Mouse (Mus musculus) liver, adult 2 months (tissue): Measurements from ENCODE around the gene Gpr137c. TPM values are rescaled to one million over a fixed set of nuclear protein-coding genes. Genes with fewer than 3 reads are reported as not detected.

Experiments
- DNase-seq: peaks from one replicate; pipeline ENCODE4 v3.0.0-alpha.2; 2011; ENCODE audit warnings: low read depth, low spot score; ENCODE audit errors: extremely low read depth
- H3K27ac ChIP-seq: fragments of 200-500 bp; replicated peaks from 2 replicates; pipeline ENCODE4 v1.5.1; 2012; ENCODE audit warnings: low read depth, mild to moderate bottlenecking, control low read depth, inconsistent platforms, low read length; ENCODE audit not compliant: insufficient read depth
- H3K27me3 ChIP-seq: fragments of 200-500 bp; 2 replicates; pipeline ENCODE4 v1.6.1; 2012; ENCODE audit warnings: mild to moderate bottlenecking, moderate library complexity, low read length, inconsistent platforms; ENCODE audit not compliant: control insufficient read depth, insufficient read depth
- H3K36me3 ChIP-seq: fragments of 200-500 bp; 2 replicates; pipeline ENCODE4 v1.6.1; 2012; ENCODE audit warnings: low read length, inconsistent platforms; ENCODE audit not compliant: control insufficient read depth, insufficient read depth
- H3K4me1 ChIP-seq: fragments of 200-500 bp; 2 replicates; pipeline ENCODE4 v1.6.1; 2011; ENCODE audit warnings: low read length; ENCODE audit not compliant: control insufficient read depth, insufficient read depth
- H3K4me3 ChIP-seq: fragments of 200-500 bp; 2 replicates; pipeline ENCODE4 v1.5.1; 2011; ENCODE audit warnings: low read depth, mild to moderate bottlenecking, control low read depth, low read length, moderate library complexity; ENCODE audit not compliant: insufficient read depth
- H3K79me2 ChIP-seq: fragments of 200-500 bp; 2 replicates; pipeline ENCODE4 v1.6.1; 2012; ENCODE audit warnings: inconsistent platforms, mild to moderate bottlenecking, low read length, moderate library complexity; ENCODE audit not compliant: control insufficient read depth, insufficient read depth
- H3K9ac ChIP-seq: fragments of 200-500 bp; 2 replicates; pipeline ENCODE4 v1.6.1; 2012; ENCODE audit warnings: low read depth, mild to moderate bottlenecking, control low read depth, inconsistent platforms, low read length
- CTCF ChIP-seq: fragments of 200-500 bp; IDR thresholded peaks from 2 replicates; pipeline ENCODE4 v1.5.1; 2011; ENCODE audit warnings: low read depth, low read length, control low read depth
- POLR2A ChIP-seq: fragments of 200-500 bp; IDR thresholded peaks from 2 replicates; pipeline ENCODE4 v1.6.1; 2011; ENCODE audit warnings: low read length, control low read depth; ENCODE audit not compliant: insufficient read depth; ENCODE audit errors: extremely low read depth
- WGBS: fragments of 180-500 bp; shearing (Covaris S2); methylation state at CpG from one replicate; pipeline ENCODE4 v1.1.7; 2018; 5-methylcytosine and 5-hydroxymethylcytosine counted together
- polyA plus RNA-seq: library from polyadenylated mRNA; depleted of rRNA; stranded (reverse); fragments of >200 nt; gene quantifications from 2 replicates; pipeline ENCODE4 v1.2.3, GENCODE M21; 2012
- total RNA-seq: library from RNA; depleted of rRNA; stranded (reverse); fragments of >200 nt; gene quantifications from 2 replicates; pipeline ENCODE4 v1.2.3, GENCODE M21; 2014

The Gpr137c gene
- total and polyA plus RNA-seq, 2 experiments = 1.6 to 3.3 TPM

- no peaks in the 10 kb centered on the region for H3K4me1 ChIP-seq
- no peak overlapping the region for H3K9ac ChIP-seq
- WGBS = 87% methylated on average over 3 of the region's 3 CpGs
- no peaks in the 10 kb centered on the region for H3K36me3 ChIP-seq
- H3K79me2 ChIP-seq = no peaks in the 10 kb centered on the region
- no peak overlapping the region for H3K27ac ChIP-seq
- TF ChIP-seq CTCF (no peak), POLR2A (no peak)
- H3K27me3 ChIP-seq = no peaks in the 10 kb centered on the region
- no peak for DNase-seq
- no peak overlapping the region for H3K4me3 ChIP-seq
Measured at GRCm38 (mm10) chr14:45263831-45264592, 44.5 kb downstream of the Gpr137c start.

GRCm38 (mm10) chr14:45275816-45276215 lies 56.3 kb downstream of the Gpr137c start:
- Histone ChIP-seq H3K27me3 (no peaks in the 10 kb centered on the region), H3K4me1 (no peaks in the 10 kb centered on the region), H3K4me3 (no peak overlapping the region), H3K36me3 (no peaks in the 10 kb centered on the region), H3K27ac (no peak overlapping the region), H3K79me2 (no peaks in the 10 kb centered on the region), H3K9ac (no peak overlapping the region)
- 92% methylated on average over 6 of the region's 6 CpGs for WGBS
- no peak for TF ChIP-seq POLR2A
- TF ChIP-seq CTCF = no peak
- DNase-seq = no peak

DNA sequence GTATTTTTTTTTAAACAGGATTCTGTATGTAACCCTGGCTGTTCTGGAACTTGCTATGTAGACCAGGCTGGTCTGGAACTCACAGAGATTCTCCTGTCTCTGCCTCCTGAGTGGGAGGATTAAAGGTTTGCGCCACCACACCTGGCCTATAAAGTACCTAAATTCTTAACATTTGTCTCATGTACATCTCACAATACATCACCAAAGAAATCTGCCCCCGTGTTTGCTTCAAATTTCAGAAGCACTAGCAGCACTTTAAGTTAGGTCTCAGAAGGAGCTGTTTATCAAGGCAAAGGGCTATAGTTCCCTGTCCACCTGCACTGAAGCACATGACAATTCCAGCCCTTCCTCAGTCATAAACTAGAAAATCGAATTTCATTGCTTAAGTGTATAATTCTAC lies 62.5 kb downstream of the Gpr137c start:
- H3K4me1 ChIP-seq = no peaks in the 10 kb centered on the region
- no peaks in the 10 kb centered on the region for H3K27me3 ChIP-seq
- H3K9ac ChIP-seq = no peak overlapping the region
- TF ChIP-seq POLR2A = no peak
- no peak for TF ChIP-seq CTCF
- H3K27ac ChIP-seq = no peak overlapping the region
- H3K36me3 ChIP-seq = peaks cover 8% of the 10 kb centered on the region
- WGBS = 87% methylated on average over 3 of the region's 3 CpGs
- no peak for DNase-seq
- H3K79me2 ChIP-seq = no peaks in the 10 kb centered on the region
- no peak overlapping the region for H3K4me3 ChIP-seq

GRCm38 (mm10) chr14:45291608-45292007 lies 72.1 kb downstream of the Gpr137c start:
- no peaks in the 10 kb centered on the region for H3K79me2 ChIP-seq
- peaks cover 32% of the 10 kb centered on the region for H3K36me3 ChIP-seq
- H3K27ac ChIP-seq = no peak overlapping the region
- no peak for TF ChIP-seq CTCF
- no peak for TF ChIP-seq POLR2A
- no peak overlapping the region for H3K9ac ChIP-seq
- no peak overlapping the region for H3K4me3 ChIP-seq
- H3K27me3 ChIP-seq = no peaks in the 10 kb centered on the region
- H3K4me1 ChIP-seq = no peaks in the 10 kb centered on the region
- no peak for DNase-seq
- WGBS = 73% methylated on average over 4 of the region's 4 CpGs

DNA sequence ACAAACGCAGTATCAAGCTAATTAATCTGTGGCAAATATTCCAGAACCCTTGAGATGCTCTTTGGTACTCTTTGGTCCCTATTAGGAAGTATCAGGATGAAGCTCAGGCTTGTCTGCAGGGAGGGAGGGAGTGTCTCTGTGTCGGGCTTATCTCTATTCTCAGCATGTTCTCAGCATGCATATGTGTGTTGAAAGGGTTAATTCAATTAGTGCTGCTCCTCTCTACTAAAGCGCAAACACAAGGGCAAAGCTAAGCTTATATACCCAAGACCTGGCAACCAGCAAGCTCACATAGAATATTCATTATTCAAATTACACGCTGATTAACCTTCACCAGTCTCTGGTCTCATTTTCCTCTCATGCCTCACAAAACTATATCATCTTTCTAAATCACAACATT lies 84.4 kb downstream of the Gpr137c start:
- no peak for TF ChIP-seq CTCF
- TF ChIP-seq POLR2A = no peak
- DNase-seq = no peak
- no peak overlapping the region for H3K4me3 ChIP-seq
- no peaks in the 10 kb centered on the region for H3K27me3 ChIP-seq
- WGBS = 90% methylated on average over 4 of the region's 4 CpGs
- no peaks in the 10 kb centered on the region for H3K4me1 ChIP-seq
- H3K79me2 ChIP-seq = no peaks in the 10 kb centered on the region; the same call in 1 of the 2 replicates
- H3K27ac ChIP-seq = no peak overlapping the region
- H3K36me3 ChIP-seq = peaks cover 39% of the 10 kb centered on the region
- H3K9ac ChIP-seq = no peak overlapping the region

DNA sequence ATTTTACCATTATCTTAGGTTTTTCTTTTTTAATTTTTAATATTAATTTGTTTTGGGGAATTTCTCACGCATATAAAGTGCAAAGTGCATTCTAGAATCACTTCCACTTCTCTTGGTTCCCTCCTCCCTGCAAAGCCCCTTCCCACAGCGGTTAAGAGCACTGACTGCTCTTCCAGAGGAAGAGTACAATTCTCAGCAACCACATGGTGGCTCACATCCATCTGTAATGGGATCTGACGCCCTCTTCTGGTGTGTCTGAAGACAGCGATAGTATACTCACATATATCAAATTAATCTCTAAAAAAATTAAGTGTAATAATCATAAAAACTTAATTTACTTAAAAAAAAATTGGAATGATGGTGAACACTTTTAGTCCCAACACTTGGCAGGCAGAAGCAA lies 84.9 kb downstream of the Gpr137c start:
- H3K9ac ChIP-seq = no peak overlapping the region
- H3K27ac ChIP-seq = no peak overlapping the region
- WGBS = 84% methylated on average over 4 of the region's 4 CpGs
- H3K36me3 ChIP-seq = peaks cover 34% of the 10 kb centered on the region
- no peak overlapping the region for H3K4me3 ChIP-seq
- no peaks in the 10 kb centered on the region for H3K27me3 ChIP-seq
- peaks cover 1% of the 10 kb centered on the region; the same call in 1 of the 2 replicates for H3K79me2 ChIP-seq
- H3K4me1 ChIP-seq = no peaks in the 10 kb centered on the region
- no peak for TF ChIP-seq POLR2A
- TF ChIP-seq CTCF = no peak
- no peak for DNase-seq
